Mouse (Mus musculus) stomach, postnatal 0 days (tissue): ENCODE measurements around the gene Ssrp1.

ENCODE experiments used
- CTCF ChIP-seq: IDR thresholded peaks from 2 replicates; pipeline ENCODE4 v1.5.1; 2016; ENCODE audit warnings: antibody characterized with exemption, low read depth, mild to moderate bottlenecking, moderate library complexity
- EP300 ChIP-seq: optimal IDR thresholded peaks from 2 replicates; pipeline ENCODE3; 2016; ENCODE audit warnings: antibody characterized with exemption

GRCm38 (mm10) chr2:84996376-84996775 is 40.7 kb upstream of the Ssrp1 start:
- TF ChIP-seq EP300, result no peak
- no peak for TF ChIP-seq CTCF
